Mouse (Mus musculus) intestine, embryonic 14.5 days (tissue): ENCODE results near the gene Ap1s2. TPM values are rescaled to one million over a fixed set of nuclear protein-coding genes. Genes with fewer than 3 reads are reported as not detected.
A peak's percentile ranks its signal among the peaks of the same experiment; 100 is the strongest.

Experiments used
- ATAC-seq: fragments of 200-750 bp; cut with Nextera tagmentation; replicated peaks from 2 replicates; pipeline ENCODE4 v1.8.0; 2017; ENCODE audit warnings: low read depth, moderate number of reproducible peaks, moderate TSS enrichment, moderate library complexity; ENCODE audit not compliant: low FRiP score, low TSS enrichment
- DNase-seq: peaks from one replicate; pipeline ENCODE4 v3.0.0-alpha.2; 2018; ENCODE audit warnings: low spot score
- H3K27ac ChIP-seq: fragments of 300-500 bp; sonication (generic); 2 replicates; pipeline ENCODE4 v1.5.1; 2014; ENCODE audit warnings: low read depth, mild to moderate bottlenecking, control low read depth
- H3K27me3 ChIP-seq: fragments of 300-500 bp; sonication (generic); replicated peaks from 2 replicates; pipeline ENCODE4 v1.6.1; 2014; ENCODE audit warnings: low read length, control low read depth; ENCODE audit not compliant: control insufficient read depth, insufficient read depth
- H3K36me3 ChIP-seq: fragments of 300-500 bp; sonication (generic); 2 replicates; pipeline ENCODE4 v1.6.1; 2014; ENCODE audit warnings: low read length, control low read depth; ENCODE audit not compliant: control insufficient read depth, insufficient read depth
- H3K4me1 ChIP-seq: fragments of 300-500 bp; sonication (generic); replicated peaks from 2 replicates; pipeline ENCODE4 v1.6.1; 2014; ENCODE audit warnings: low read length, control low read depth, mixed read lengths; ENCODE audit not compliant: control insufficient read depth, insufficient read depth
- H3K4me2 ChIP-seq: fragments of 300-500 bp; sonication (generic); 2 replicates; pipeline ENCODE4 v1.6.1; 2014; ENCODE audit warnings: low read length
- H3K4me3 ChIP-seq: fragments of 300-500 bp; sonication (generic); 2 replicates; pipeline ENCODE4 v1.5.1; 2014; ENCODE audit warnings: low read depth, low read length, control low read depth, mixed read lengths
- H3K9ac ChIP-seq: fragments of 300-500 bp; sonication (generic); 2 replicates; pipeline ENCODE4 v1.6.1; 2014; ENCODE audit warnings: mild to moderate bottlenecking, low read length
- H3K9me3 ChIP-seq: fragments of 300-500 bp; sonication (generic); 2 replicates; pipeline ENCODE4 v1.6.1; 2016; ENCODE audit warnings: low read length, control low read depth; ENCODE audit not compliant: control insufficient read depth
- WGBS: fragments of 180-500 bp; shearing (Covaris S2); extraction: QIAGEN DNeasy Blood & Tissue Kit; methylation state at CpG from one replicate; pipeline ENCODE4 v1.1.7; 2014; 5-methylcytosine and 5-hydroxymethylcytosine counted together
- polyA plus RNA-seq: library from polyadenylated mRNA; unstranded; fragments of >200 nt; fragmentation: Nextera tagmentation; extraction: Ambion mirVana; gene quantifications from 2 replicates; pipeline ENCODE4 v1.2.1, GENCODE M21; 2014

Ap1s2 gene
- polyA plus RNA-seq, 1 experiment from 2014 or later: 27.4 TPM

DNA sequence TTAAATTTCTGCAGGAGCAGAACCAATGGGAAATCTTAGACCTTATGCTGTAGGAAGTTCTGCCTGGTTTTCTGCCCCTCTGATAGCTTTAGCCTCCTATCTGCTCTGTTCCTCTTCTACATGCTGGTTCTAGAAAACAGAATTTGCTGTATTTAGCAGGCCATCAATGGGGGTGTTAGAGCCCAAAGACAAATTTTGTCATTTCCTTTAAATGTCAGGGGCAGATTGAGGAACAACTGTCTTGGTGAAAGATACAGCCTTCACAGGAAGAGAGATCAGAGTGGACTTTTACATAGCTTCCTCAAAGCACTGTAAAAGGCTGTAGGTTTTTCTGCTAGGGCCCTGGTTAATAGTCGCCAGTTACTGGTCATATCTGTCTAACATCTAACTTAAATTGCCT lies 11.5 kb upstream of the Ap1s2 start:
- no peaks in the 10 kb centered on the region for H3K36me3 ChIP-seq
- 64% methylated on average over 1 of the region's 1 CpGs for WGBS

DNA sequence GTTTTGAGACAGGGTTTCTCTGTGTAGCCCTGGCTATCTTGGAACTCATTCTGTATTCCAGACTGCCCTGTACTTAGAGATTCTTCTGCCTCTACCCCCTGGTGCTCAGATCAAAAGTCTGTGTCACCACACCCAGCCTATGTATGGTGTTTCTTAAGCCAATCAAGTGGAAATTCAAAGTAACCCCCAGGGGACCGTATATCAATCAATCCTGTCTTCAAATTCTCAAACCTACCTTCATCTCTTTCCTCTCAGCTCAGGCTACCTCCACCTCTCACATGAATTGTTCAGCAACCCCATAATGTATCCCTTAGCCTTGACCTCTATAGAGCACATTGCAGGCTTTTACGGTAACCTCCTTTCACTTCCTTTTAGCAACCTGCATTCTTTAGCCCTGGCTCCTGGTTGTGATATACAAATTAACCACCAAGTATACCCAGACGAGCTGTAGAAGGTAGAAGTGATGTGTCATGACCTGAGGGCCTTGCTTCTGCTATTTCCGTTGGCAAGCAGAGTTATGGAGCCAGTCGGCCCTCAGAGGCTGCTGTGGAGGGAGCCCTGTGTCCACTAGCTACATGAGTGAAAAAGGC lies 9.3 kb upstream of the Ap1s2 start:
- H3K27ac ChIP-seq: no peak overlapping the region
- DNase-seq (no peak), ATAC-seq (no peak)
- H3K36me3 ChIP-seq: no peaks in the 10 kb centered on the region
- no peak overlapping the region for H3K4me3 ChIP-seq
- H3K4me2 ChIP-seq: no peak overlapping the region
- WGBS: 46% methylated on average over 5 of the region's 5 CpGs
- H3K9ac ChIP-seq: no peak overlapping the region
- H3K27me3 ChIP-seq: 0 out of 2 replicates have a peak, but pooled peaks cover 5% of the 10 kb centered on the region
- H3K9me3 ChIP-seq: no peaks in the 10 kb centered on the region
- no peaks in the 10 kb centered on the region for H3K4me1 ChIP-seq

More for the DNA sequence above, 11.5 kb upstream of the Ap1s2 start:
- no peak overlapping the region for H3K4me2 ChIP-seq
- no peak overlapping the region for H3K4me3 ChIP-seq
- H3K9ac ChIP-seq: no peak overlapping the region
- no peak for DNase-seq
- no peak for ATAC-seq
- H3K9me3 ChIP-seq: no peaks in the 10 kb centered on the region
- H3K27ac ChIP-seq: no peak overlapping the region
- H3K4me1 ChIP-seq: no peaks in the 10 kb centered on the region
- H3K27me3 ChIP-seq: 0 out of 2 replicates have a peak, but pooled peaks cover 3% of the 10 kb centered on the region

DNA sequence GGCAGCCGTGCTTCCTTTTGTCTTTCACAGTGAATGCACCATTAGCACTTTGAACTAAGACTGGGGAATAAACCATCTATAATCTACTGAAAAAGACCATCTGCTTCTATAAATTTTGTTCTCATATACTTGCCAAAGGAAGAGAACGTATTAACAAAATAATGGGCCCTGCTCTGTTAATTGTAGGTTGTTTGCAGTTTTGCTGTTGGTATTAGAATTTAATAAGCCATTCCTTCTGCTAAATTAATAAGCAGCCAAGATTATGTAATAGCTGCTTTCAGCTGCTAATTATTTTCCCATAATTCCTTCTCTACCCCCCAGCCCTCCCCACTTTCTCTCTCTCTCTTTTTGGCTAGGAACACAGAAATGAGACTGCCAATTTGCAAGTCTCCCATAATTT lies 2.0 kb upstream of the Ap1s2 start:
- no peak overlapping the region for H3K27ac ChIP-seq
- no peaks in the 10 kb centered on the region for H3K36me3 ChIP-seq
- H3K4me1 ChIP-seq: 0 out of 2 replicates have a peak, but pooled peaks cover 3% of the 10 kb centered on the region
- H3K4me3 ChIP-seq: no peak overlapping the region
- no peak for ATAC-seq
- no peak overlapping the region for H3K9ac ChIP-seq
- DNase-seq: no peak
- H3K4me2 ChIP-seq: no peak overlapping the region
- no peaks in the 10 kb centered on the region for H3K9me3 ChIP-seq
- WGBS: 68% methylated on average over 2 of the region's 2 CpGs
- H3K27me3 ChIP-seq: 0 out of 2 replicates have a peak, but pooled peaks cover 2% of the 10 kb centered on the region

DNA sequence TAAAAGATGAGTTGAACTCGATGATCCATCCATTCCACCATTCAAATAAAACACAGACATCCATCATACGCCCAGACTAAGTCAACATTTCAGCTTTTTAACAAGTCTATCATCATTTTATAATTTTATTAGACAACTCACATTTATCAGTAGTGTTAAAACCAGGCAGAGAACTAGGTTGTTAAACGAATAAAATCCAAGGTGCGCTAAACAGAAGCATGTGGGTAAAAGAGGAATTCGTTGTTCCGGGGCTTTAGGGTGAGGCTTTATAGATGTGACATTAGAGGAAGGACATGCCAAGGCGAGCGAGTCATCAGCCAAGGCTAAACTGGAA lies 847 bp upstream of the Ap1s2 start:
- H3K36me3 ChIP-seq: no peaks in the 10 kb centered on the region
- 16% methylated on average over 8 of the region's 8 CpGs for WGBS
- no peaks in the 10 kb centered on the region for H3K9me3 ChIP-seq
- peak overlapping the region; percentile 49 for H3K4me2 ChIP-seq
- ATAC-seq (no peak), DNase-seq (no peak)
- H3K27me3 ChIP-seq: 0 out of 2 replicates have a peak, but pooled peaks cover 2% of the 10 kb centered on the region
- 0 out of 2 replicates have a peak, but pooled peaks cover 3% of the 10 kb centered on the region for H3K4me1 ChIP-seq
- peak overlapping the region; percentile 74; the same call in 1 of the 2 replicates for H3K27ac ChIP-seq
- peak overlapping the region; percentile 55; the same call in 1 of the 2 replicates for H3K9ac ChIP-seq
- H3K4me3 ChIP-seq: peak overlapping the region; percentile 45

DNA sequence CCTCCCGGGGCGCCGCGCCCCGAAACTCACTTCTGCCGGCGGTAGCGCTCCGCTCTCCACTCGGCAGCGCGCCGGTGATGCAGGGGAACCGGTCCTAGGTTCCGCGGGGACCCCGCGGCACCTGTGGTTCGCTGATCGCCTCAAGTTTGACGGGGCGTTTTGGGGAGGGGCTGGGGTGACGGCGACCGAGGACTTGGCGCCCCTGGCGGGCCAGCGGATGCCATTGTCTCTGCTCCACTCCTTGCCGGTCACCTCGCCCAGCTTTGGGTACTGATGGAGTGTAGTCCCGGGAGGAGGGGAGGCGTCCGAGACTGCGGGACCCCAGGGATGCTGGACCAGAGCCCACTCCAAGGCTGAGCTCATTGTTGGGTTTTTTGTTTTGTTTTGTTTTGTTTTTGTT lies 564 bp downstream of the Ap1s2 start:
- H3K4me2 ChIP-seq: peak overlapping the region; percentile 52
- H3K4me3 ChIP-seq: peak overlapping the region; percentile 47
- H3K9ac ChIP-seq: peak overlapping the region; percentile 45
- DNase-seq (no peak), ATAC-seq (peak; percentile 40)
- 0 out of 2 replicates have a peak, but pooled peaks cover 3% of the 10 kb centered on the region for H3K4me1 ChIP-seq
- peak overlapping the region; percentile 70 for H3K27ac ChIP-seq
- H3K36me3 ChIP-seq: no peaks in the 10 kb centered on the region
- 6% methylated on average over 15 of the region's 34 CpGs for WGBS
- no peaks in the 10 kb centered on the region for H3K9me3 ChIP-seq
- H3K27me3 ChIP-seq: no peaks in the 10 kb centered on the region

DNA sequence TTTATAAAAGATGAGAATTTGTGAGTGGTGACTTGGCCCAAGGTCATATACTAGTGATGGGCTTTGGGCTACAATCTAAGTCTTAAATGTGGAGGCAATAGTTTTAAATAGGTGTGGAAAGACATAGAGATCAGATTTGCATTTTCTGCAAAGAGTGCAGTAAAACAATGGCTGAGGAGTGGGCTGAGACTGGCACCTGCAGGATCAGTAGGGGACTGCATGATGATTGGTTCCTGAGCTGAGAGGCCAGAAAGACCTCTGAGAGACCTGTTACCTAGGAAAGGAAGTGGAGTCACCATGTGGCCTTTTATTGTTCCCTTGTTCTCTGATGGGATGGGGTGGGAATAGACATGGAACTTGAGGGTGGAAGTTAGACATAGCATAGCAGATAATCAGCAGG lies 4.0 kb downstream of the Ap1s2 start:
- Histone ChIP-seq H3K9me3 (no peaks in the 10 kb centered on the region), H3K9ac (no peak overlapping the region), H3K4me2 (no peak overlapping the region), H3K36me3 (no peaks in the 10 kb centered on the region), H3K4me3 (no peak overlapping the region), H3K27me3 (no peaks in the 10 kb centered on the region), H3K4me1 (0 out of 2 replicates have a peak, but pooled peaks cover 1% of the 10 kb centered on the region), H3K27ac (no peak overlapping the region)
- DNase-seq (peak; percentile 51), ATAC-seq (no peak)

DNA sequence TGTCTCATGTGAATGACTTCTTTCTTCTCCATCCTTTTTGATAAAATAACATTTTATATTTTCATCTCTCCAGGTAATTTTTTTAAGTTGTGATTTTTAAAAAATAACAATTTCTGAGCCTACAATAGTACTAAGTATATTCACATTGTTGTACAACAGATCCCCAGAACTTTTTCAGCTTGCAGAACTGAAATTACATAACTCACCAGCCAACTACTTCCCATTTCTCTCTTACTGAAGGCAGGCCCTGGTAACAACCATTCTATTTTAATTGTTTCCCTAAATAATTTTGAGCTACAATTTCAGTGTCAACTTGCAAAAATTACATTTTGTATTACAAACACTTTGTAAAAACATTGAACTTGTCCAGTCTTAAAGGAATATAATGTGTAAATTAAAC lies 20.7 kb downstream of the Ap1s2 start:
- H3K36me3 ChIP-seq: no peaks in the 10 kb centered on the region
- ATAC-seq (no peak), DNase-seq (no peak)
- H3K27ac ChIP-seq: no peak overlapping the region
- H3K27me3 ChIP-seq: 0 out of 2 replicates have a peak, but pooled peaks cover 4% of the 10 kb centered on the region
- no peaks in the 10 kb centered on the region for H3K9me3 ChIP-seq
- no peak overlapping the region for H3K9ac ChIP-seq
- no peak overlapping the region for H3K4me3 ChIP-seq
- no peak overlapping the region for H3K4me2 ChIP-seq
- no peaks in the 10 kb centered on the region for H3K4me1 ChIP-seq

DNA sequence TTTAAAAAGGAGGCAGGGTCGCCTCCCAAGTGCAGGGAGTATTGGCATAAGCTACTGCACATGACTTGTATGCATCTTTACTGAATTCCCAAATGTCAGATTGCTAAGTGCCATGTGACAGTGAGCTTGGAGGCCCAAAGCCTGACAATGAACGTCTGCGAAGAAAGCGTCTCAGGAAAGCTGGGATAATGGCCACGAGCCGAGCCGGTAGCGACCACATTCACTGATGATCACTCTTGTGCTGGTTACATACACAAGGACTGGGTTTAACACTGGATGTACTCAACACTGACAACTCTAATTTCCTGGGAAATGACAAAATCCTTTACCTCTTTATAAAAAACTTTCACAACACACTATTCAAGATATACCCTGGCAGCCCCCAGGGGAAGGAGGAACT lies 25.9 kb downstream of the Ap1s2 start:
- no peak overlapping the region for H3K9ac ChIP-seq
- no peak for ATAC-seq
- DNase-seq: no peak
- no peaks in the 10 kb centered on the region for H3K4me1 ChIP-seq
- no peak overlapping the region for H3K4me2 ChIP-seq
- WGBS: 85% methylated on average over 8 of the region's 8 CpGs
- no peak overlapping the region for H3K27ac ChIP-seq
- no peak overlapping the region for H3K4me3 ChIP-seq
- H3K9me3 ChIP-seq: no peaks in the 10 kb centered on the region
- H3K36me3 ChIP-seq: peaks cover 13% of the 10 kb centered on the region
- 0 out of 2 replicates have a peak, but pooled peaks cover 4% of the 10 kb centered on the region for H3K27me3 ChIP-seq

DNA sequence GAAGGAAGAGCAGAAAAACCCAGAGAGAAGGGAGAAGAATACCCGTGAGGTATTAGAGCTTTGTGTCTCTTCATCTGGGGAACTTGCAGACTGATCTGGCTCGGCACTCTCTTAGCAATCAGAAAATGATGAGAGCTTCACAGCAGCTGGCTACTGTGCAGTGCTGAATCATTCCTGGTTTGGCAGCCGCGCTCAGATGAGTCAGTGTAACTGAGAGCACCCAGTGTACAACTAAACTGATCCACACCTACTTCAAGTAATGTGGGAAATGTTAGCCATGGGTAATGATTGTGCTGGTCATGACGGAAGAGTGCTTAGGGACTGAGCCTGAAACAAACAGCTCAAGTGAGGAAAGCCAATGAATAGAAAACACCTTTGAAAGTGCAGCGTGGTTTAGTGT lies 29.8 kb downstream of the Ap1s2 start:
- peaks cover 32% of the 10 kb centered on the region for H3K36me3 ChIP-seq
- DNase-seq: no peak
- H3K9me3 ChIP-seq: no peaks in the 10 kb centered on the region
- no peak overlapping the region for H3K4me2 ChIP-seq
- no peak overlapping the region for H3K9ac ChIP-seq
- H3K4me3 ChIP-seq: no peak overlapping the region
- H3K27me3 ChIP-seq: no peaks in the 10 kb centered on the region
- no peak overlapping the region for H3K27ac ChIP-seq
- 86% methylated on average over 6 of the region's 6 CpGs for WGBS
- H3K4me1 ChIP-seq: no peaks in the 10 kb centered on the region
- ATAC-seq: no peak
